Mouse (Mus musculus) embryonic facial prominence, embryonic 11.5 days (tissue): ENCODE results near the gene Smox. TPM values are rescaled to one million over a fixed set of nuclear protein-coding genes. Genes with fewer than 3 reads are reported as not detected.

Source experiments
- ATAC-seq: fragments of 200-750 bp; cut with Nextera tagmentation; replicated peaks from 2 replicates; pipeline ENCODE4 v1.8.0; 2017; ENCODE audit warnings: low read depth; ENCODE audit not compliant: insufficient number of reproducible peaks, low FRiP score, low TSS enrichment
- DNase-seq: peaks from one replicate; pipeline ENCODE4 v3.0.0-alpha.2; 2015; ENCODE audit warnings: low spot score
- H3K27ac ChIP-seq: fragments of 300-500 bp; sonication (generic); replicated peaks from 2 replicates; pipeline ENCODE4 v1.5.1; 2014; ENCODE audit warnings: mild to moderate bottlenecking, low read depth, low read length, control low read depth
- H3K27me3 ChIP-seq: fragments of 300-500 bp; sonication (generic); 2 replicates; pipeline ENCODE4 v1.6.1; 2014; ENCODE audit warnings: mild to moderate bottlenecking, low read length, moderate library complexity, mixed read lengths; ENCODE audit not compliant: control insufficient read depth, insufficient read depth
- H3K36me3 ChIP-seq: fragments of 300-500 bp; sonication (generic); replicated peaks from 2 replicates; pipeline ENCODE4 v1.6.1; 2014; ENCODE audit warnings: low read depth, mild to moderate bottlenecking, low read length, moderate library complexity, mixed read lengths; ENCODE audit not compliant: control insufficient read depth, insufficient read depth
- H3K4me1 ChIP-seq: fragments of 300-500 bp; sonication (generic); 2 replicates; pipeline ENCODE4 v1.6.1; 2014; ENCODE audit warnings: low read length, mixed read lengths; ENCODE audit not compliant: control insufficient read depth, insufficient read depth
- H3K4me2 ChIP-seq: fragments of 300-500 bp; sonication (generic); 2 replicates; pipeline ENCODE4 v1.6.1; 2014; ENCODE audit warnings: low read depth, mild to moderate bottlenecking, control low read depth, low read length, moderate library complexity
- H3K4me3 ChIP-seq: fragments of 300-500 bp; sonication (generic); 2 replicates; pipeline ENCODE4 v1.5.1; 2014; ENCODE audit warnings: low read depth, low read length, control low read depth
- H3K9ac ChIP-seq: fragments of 300-500 bp; sonication (generic); replicated peaks from 2 replicates; pipeline ENCODE4 v1.6.1; 2014; ENCODE audit warnings: mild to moderate bottlenecking, control low read depth, low read length
- H3K9me3 ChIP-seq: fragments of 300-500 bp; sonication (generic); replicated peaks from 2 replicates; pipeline ENCODE4 v1.6.1; 2016; ENCODE audit warnings: mild to moderate bottlenecking, low read length, inconsistent platforms, mixed read lengths; ENCODE audit not compliant: control insufficient read depth
- WGBS: fragments of 180-500 bp; shearing (Covaris S2); extraction: QIAGEN DNeasy Blood & Tissue Kit; methylation state at CpG from one replicate; pipeline ENCODE4 v1.1.7; 2014; 5-methylcytosine and 5-hydroxymethylcytosine counted together
- polyA plus RNA-seq: library from polyadenylated mRNA; unstranded; fragments of >200 nt; fragmentation: Nextera tagmentation; extraction: Ambion mirVana; gene quantifications from 2 replicates; pipeline ENCODE4 v1.2.1, GENCODE M21; 2014

Gene Smox
- polyA plus RNA-seq, 1 experiment from 2014 or later, result 38.7 TPM

- H3K27ac ChIP-seq, result no peak overlapping the region
- no peaks in the 10 kb centered on the region for H3K27me3 ChIP-seq
- H3K9me3 ChIP-seq, result no peaks in the 10 kb centered on the region
- WGBS, result 65% methylated on average over 2 of the region's 2 CpGs
- H3K4me1 ChIP-seq, result peaks cover 14% of the 10 kb centered on the region
- no peak overlapping the region for H3K4me3 ChIP-seq
- no peak overlapping the region for H3K9ac ChIP-seq
- no peak for ATAC-seq
- H3K36me3 ChIP-seq, result no peaks in the 10 kb centered on the region
- no peak overlapping the region for H3K4me2 ChIP-seq
- DNase-seq, result no peak
These were observed 17.2 kb downstream of the Smox start for GRCm38 (mm10) chr2:131508501-131508900.

GRCm38 (mm10) chr2:131509671-131510313 is 18.5 kb downstream of the Smox start:
- DNase-seq (peak; percentile 90), ATAC-seq (0 out of 2 replicates have a peak, but pooled peaks have one; percentile 14)
- no peak overlapping the region for H3K27ac ChIP-seq

DNA sequence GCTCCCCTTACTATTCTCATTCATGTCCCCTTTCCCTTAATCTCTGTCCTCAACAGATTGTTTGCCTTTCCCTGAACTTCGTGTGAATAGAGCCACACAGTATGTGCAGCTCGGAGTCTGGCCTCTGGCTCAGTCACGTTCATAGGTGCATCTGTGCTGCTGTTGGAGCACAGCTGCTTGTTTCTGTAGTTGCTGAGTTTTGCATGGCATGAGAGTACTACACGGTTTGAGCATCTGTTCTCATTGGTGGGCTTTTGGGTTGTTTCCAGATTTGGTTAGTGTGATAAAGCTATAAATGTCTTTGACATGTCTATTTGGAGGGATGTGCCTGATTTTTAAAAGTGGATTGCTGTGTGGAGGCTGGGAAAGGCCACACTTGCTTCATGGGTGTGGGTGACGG is 19.2 kb downstream of the Smox start:
- no peaks in the 10 kb centered on the region for H3K27me3 ChIP-seq
- no peak for DNase-seq
- H3K9ac ChIP-seq, result no peak overlapping the region
- 72% methylated on average over 5 of the region's 5 CpGs for WGBS
- H3K4me2 ChIP-seq, result no peak overlapping the region
- no peak for ATAC-seq
- no peak overlapping the region for H3K4me3 ChIP-seq
- no peaks in the 10 kb centered on the region for H3K9me3 ChIP-seq
- H3K36me3 ChIP-seq, result no peaks in the 10 kb centered on the region
- H3K27ac ChIP-seq, result no peak overlapping the region
- peaks cover 14% of the 10 kb centered on the region for H3K4me1 ChIP-seq

More at GRCm38 (mm10) chr2:131509671-131510313, 18.5 kb downstream of the Smox start:
- Histone ChIP-seq H3K27me3 (no peaks in the 10 kb centered on the region), H3K9me3 (no peaks in the 10 kb centered on the region), H3K4me3 (peak overlapping the region; percentile 5; the same call in 1 of the 2 replicates), H3K4me2 (peak overlapping the region; percentile 45), H3K4me1 (peaks cover 14% of the 10 kb centered on the region), H3K9ac (peak overlapping the region; percentile 22; the same call in 1 of the 2 replicates), H3K36me3 (no peaks in the 10 kb centered on the region)
- WGBS, result 18% methylated on average over 17 of the region's 17 CpGs

GRCm38 (mm10) chr2:131513477-131513876 is 22.2 kb downstream of the Smox start:
- 37% methylated on average over 2 of the region's 2 CpGs for WGBS
- no peaks in the 10 kb centered on the region for H3K9me3 ChIP-seq
- no peaks in the 10 kb centered on the region for H3K27me3 ChIP-seq
- H3K27ac ChIP-seq, result no peak overlapping the region
- no peak for DNase-seq
- no peak for ATAC-seq
- peaks cover 3% of the 10 kb centered on the region; the same call in 1 of the 2 replicates for H3K4me1 ChIP-seq
- H3K36me3 ChIP-seq, result no peaks in the 10 kb centered on the region
- H3K4me2 ChIP-seq, result no peak overlapping the region
- no peak overlapping the region for H3K9ac ChIP-seq
- no peak overlapping the region for H3K4me3 ChIP-seq

DNA sequence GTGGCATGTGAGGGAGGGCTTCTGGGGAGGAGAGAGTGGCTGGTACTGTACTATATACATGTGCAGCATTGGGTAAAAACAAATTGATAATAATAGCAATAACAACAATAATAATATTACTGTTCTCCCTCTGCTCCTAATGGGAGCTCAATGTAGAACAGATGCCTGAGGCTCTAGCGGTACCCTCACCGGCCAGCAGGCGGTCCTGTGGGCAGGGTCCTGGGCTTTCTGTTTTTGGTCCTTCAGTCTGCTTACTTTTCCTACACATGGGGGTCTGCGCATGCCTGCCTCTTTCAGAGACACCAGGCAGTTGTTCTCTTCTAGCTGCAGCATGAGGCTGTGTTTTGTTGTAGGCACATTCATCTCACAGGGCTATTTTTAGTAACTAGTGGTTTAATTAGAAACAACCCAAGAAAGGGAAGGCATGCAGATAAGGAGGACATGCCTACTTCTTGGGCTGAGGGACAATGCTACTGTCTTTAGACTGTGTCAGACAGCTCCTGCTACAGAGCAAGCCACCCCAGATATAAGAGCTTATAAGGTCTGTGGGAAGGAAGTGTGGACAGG is 22.8 kb downstream of the Smox start:
- no peak overlapping the region for H3K4me3 ChIP-seq
- H3K27ac ChIP-seq, result no peak overlapping the region
- H3K27me3 ChIP-seq, result no peaks in the 10 kb centered on the region
- H3K9ac ChIP-seq, result no peak overlapping the region
- no peak for ATAC-seq
- H3K36me3 ChIP-seq, result no peaks in the 10 kb centered on the region
- H3K4me2 ChIP-seq, result no peak overlapping the region
- DNase-seq, result no peak
- 64% methylated on average over 4 of the region's 4 CpGs for WGBS
- no peaks in the 10 kb centered on the region for H3K9me3 ChIP-seq
- H3K4me1 ChIP-seq, result peaks cover 3% of the 10 kb centered on the region; the same call in 1 of the 2 replicates

DNA sequence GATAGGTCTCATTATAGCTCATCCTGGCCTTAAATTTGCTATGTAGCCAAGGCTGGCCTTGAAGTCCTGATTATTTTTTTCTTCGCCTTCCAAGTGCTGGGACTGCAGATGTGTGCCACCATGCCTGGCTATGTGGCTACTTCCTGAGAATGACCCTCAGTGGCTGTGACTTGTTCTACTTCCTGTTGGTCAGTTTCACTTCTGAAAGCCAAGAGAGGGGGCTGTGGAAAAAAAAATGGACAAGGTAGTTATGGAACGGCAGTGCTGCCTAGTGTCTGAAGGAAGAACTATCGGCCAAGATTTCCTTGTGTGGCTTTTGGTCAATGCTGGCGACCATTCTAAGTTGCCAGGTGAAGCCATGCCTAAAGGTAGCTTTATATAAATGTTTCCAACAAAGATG is 26.3 kb downstream of the Smox start:
- no peak overlapping the region for H3K4me3 ChIP-seq
- H3K36me3 ChIP-seq, result no peaks in the 10 kb centered on the region; the same call in 1 of the 2 replicates
- no peak overlapping the region for H3K4me2 ChIP-seq
- no peaks in the 10 kb centered on the region for H3K9me3 ChIP-seq
- ATAC-seq (no peak), DNase-seq (no peak)
- no peaks in the 10 kb centered on the region for H3K27me3 ChIP-seq
- no peak overlapping the region for H3K27ac ChIP-seq
- H3K9ac ChIP-seq, result no peak overlapping the region
- H3K4me1 ChIP-seq, result no peaks in the 10 kb centered on the region
- WGBS, result 88% methylated on average over 4 of the region's 4 CpGs

GRCm38 (mm10) chr2:131518790-131519189 is 27.5 kb downstream of the Smox start:
- Histone ChIP-seq H3K9ac (no peak overlapping the region), H3K27me3 (no peaks in the 10 kb centered on the region), H3K4me2 (no peak overlapping the region), H3K4me1 (no peaks in the 10 kb centered on the region), H3K36me3 (no peaks in the 10 kb centered on the region; the same call in 1 of the 2 replicates), H3K4me3 (no peak overlapping the region), H3K9me3 (no peaks in the 10 kb centered on the region), H3K27ac (no peak overlapping the region)
- ATAC-seq (no peak), DNase-seq (no peak)
- 60% methylated on average over 3 of the region's 3 CpGs for WGBS

DNA sequence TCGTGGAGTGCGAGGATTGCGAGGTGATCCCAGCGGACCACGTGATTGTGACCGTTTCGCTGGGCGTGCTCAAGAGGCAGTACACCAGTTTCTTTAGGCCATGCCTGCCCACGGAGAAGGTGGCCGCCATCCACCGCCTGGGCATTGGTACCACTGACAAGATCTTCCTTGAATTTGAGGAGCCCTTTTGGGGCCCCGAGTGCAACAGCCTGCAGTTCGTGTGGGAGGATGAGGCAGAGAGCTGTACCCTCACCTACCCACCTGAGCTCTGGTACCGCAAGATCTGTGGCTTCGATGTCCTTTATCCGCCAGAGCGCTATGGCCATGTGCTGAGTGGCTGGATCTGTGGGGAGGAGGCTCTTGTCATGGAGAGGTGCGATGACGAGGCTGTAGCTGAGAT is 29.4 kb downstream of the Smox start:
- 95% methylated on average over 19 of the region's 19 CpGs for WGBS
- Histone ChIP-seq H3K4me1 (no peaks in the 10 kb centered on the region), H3K4me3 (no peak overlapping the region), H3K9me3 (no peaks in the 10 kb centered on the region), H3K27ac (no peak overlapping the region), H3K4me2 (no peak overlapping the region), H3K9ac (no peak overlapping the region), H3K36me3 (no peaks in the 10 kb centered on the region; the same call in 1 of the 2 replicates), H3K27me3 (no peaks in the 10 kb centered on the region)
- DNase-seq, result no peak
- ATAC-seq, result no peak
